Mouse (Mus musculus) myocyte (in vitro differentiated cells): Measurements from ENCODE around the gene Hist1h2be.
A peak's percentile ranks its signal among the peaks of the same experiment; 100 is the strongest.

Experiments
- CEBPB ChIP-seq: IDR thresholded peaks from 2 replicates; pipeline ENCODE4 v1.6.1; 2011; ENCODE audit warnings: mild to moderate bottlenecking, moderate library complexity; ENCODE audit not compliant: poor library complexity, insufficient read depth, severe bottlenecking
- E2F4 ChIP-seq: IDR thresholded peaks from one replicate; pipeline ENCODE4 v1.6.1; 2011; ENCODE audit warnings: mild to moderate bottlenecking, control low read depth, moderate library complexity; ENCODE audit not compliant: insufficient read depth
- MAX ChIP-seq: IDR thresholded peaks from one replicate; pipeline ENCODE4 v1.6.1; 2011; ENCODE audit warnings: low read depth, mild to moderate bottlenecking, control low read depth
- MYOD1 ChIP-seq, 3 experiments: IDR thresholded peaks; one replicate each; pipeline ENCODE4 v1.6.1; 2011; ENCODE audit warnings: control low read depth in 2 of 3, low read depth in 2 of 3, mild to moderate bottlenecking in 2 of 3, moderate library complexity in 1 of 3; ENCODE audit not compliant: insufficient read length in 2 of 3, control insufficient read depth in 1 of 3
- MYOG ChIP-seq, 3 experiments: IDR thresholded peaks; one replicate each; pipeline ENCODE4 v1.6.1; 2011; ENCODE audit warnings: control low read depth in 2 of 3, low read depth in 2 of 3, mild to moderate bottlenecking in 2 of 3; ENCODE audit not compliant: insufficient read length in 2 of 3, control insufficient read depth in 1 of 3, insufficient read depth in 1 of 3
- POLR2A ChIP-seq: IDR thresholded peaks from one replicate; pipeline ENCODE4 v1.6.1; 2011; ENCODE audit warnings: low read depth, mild to moderate bottlenecking, control low read depth, moderate library complexity; ENCODE audit not compliant: insufficient read length
- POLR2AphosphoS2 ChIP-seq: IDR thresholded peaks from one replicate; pipeline ENCODE4 v1.6.1; 2011; ENCODE audit warnings: low read depth, control low read depth; ENCODE audit not compliant: insufficient read length
- REST ChIP-seq: IDR thresholded peaks from one replicate; pipeline ENCODE4 v1.6.1; 2011; ENCODE audit warnings: mild to moderate bottlenecking, control low read depth, moderate library complexity; ENCODE audit not compliant: insufficient read depth, insufficient read length
- SRF ChIP-seq: IDR thresholded peaks from one replicate; pipeline ENCODE4 v1.6.1; 2011; ENCODE audit warnings: low read depth; ENCODE audit not compliant: control insufficient read depth, insufficient read length
- TCF12 ChIP-seq: IDR thresholded peaks from one replicate; pipeline ENCODE4 v1.6.1; 2011; ENCODE audit warnings: mild to moderate bottlenecking, control low read depth; ENCODE audit not compliant: poor library complexity, insufficient read depth, severe bottlenecking
- USF1 ChIP-seq: IDR thresholded peaks from one replicate; pipeline ENCODE4 v1.6.1; 2011; ENCODE audit warnings: low read depth, mild to moderate bottlenecking, control low read depth, moderate library complexity

DNA sequence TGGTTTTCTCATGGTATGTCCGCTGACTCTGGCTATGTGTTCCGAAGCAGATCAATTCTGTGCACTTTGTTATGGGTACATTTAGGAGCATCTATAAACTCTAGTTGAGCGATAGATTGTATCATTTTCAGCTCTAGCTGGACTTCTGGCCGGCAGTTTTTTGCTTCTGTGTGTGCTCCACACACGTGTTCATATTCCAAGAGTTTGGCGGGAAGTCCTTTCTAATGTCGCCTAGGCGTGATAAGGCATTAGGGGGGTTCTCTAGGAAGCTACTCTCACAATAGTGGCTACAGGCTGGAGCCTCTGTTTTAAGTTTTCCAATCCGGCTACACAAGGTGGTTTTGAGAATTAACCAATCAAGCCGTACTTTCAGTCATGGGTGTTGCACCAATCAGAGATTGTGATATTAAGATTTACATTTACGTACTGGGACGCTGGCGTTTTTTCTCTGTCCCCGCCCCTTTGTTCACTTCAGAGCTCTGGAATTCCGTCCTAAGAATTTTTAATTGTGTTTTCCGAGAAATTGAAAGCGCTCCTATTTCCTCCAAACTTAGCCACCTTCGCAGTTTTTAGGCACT is 65.0 kb downstream of the Hist1h2be start:
- TF ChIP-seq E2F4 = no peak
- TF ChIP-seq CEBPB = no peak
- no peak for TF ChIP-seq USF1
- TF ChIP-seq POLR2A = peak; percentile 50
- TF ChIP-seq MYOD1 (IDR thresholded peaks at IDR 0.05; ENCODE audit: control insufficient read depth in 1 of 3, insufficient read length in 2 of 3, low read depth in 2 of 3) = no peak
- TF ChIP-seq REST = no peak
- no peak for TF ChIP-seq SRF
- peak; percentile 64 for TF ChIP-seq POLR2AphosphoS2
- TF ChIP-seq MAX = peak; percentile 25
- TF ChIP-seq TCF12 = no peak
- TF ChIP-seq MYOG (IDR thresholded peaks at IDR 0.05; ENCODE audit: control insufficient read depth in 1 of 3, insufficient read depth in 1 of 3, insufficient read length in 2 of 3, low read depth in 2 of 3) = no peak
